Mouse (Mus musculus): ENCODE measurements around the gene Pgm2. TPM values are rescaled to one million over a fixed set of nuclear protein-coding genes. Genes with fewer than 3 reads are reported as not detected.

The Pgm2 gene
- polyA plus RNA-seq, 1 experiment from 2014 or later = 34.4 TPM

GRCm38 (mm10) chr5:64140202-64140601 lies 47.5 kb downstream of the Pgm2 start:
- Histone ChIP-seq H3K27ac (ENCODE audit: low read length) (no peak overlapping the region), H3K36me3 (ENCODE audit: control insufficient read depth, insufficient read depth, low read length) (no peaks in the 10 kb centered on the region), H3K4me3 (ENCODE audit: low read depth, low read length) (no peak overlapping the region), H3K27me3 (ENCODE audit: control insufficient read depth, insufficient read depth, low read length) (no peaks in the 10 kb centered on the region), H3K9me3 (ENCODE audit: control insufficient read depth, low read depth, low read length) (no peaks in the 10 kb centered on the region), H3K4me2 (replicated peaks; ENCODE audit: low read depth, low read length) (no peak overlapping the region), H3K9ac (replicated peaks; ENCODE audit: low read depth, low read length) (no peak overlapping the region), H3K4me1 (ENCODE audit: control insufficient read depth, insufficient read depth, low read length) (no peaks in the 10 kb centered on the region)
- ATAC-seq (ENCODE audit: insufficient number of reproducible peaks, insufficient read depth, low FRiP score, low read depth) = no peak
- WGBS = 75% methylated on average over 3 of the region's 3 CpGs

- H3K4me2 ChIP-seq (replicated peaks; ENCODE audit: low read depth, low read length) = no peak overlapping the region
- H3K36me3 ChIP-seq (ENCODE audit: control insufficient read depth, insufficient read depth, low read length) = no peaks in the 10 kb centered on the region
- ATAC-seq (ENCODE audit: insufficient number of reproducible peaks, insufficient read depth, low FRiP score, low read depth) = no peak
- H3K27me3 ChIP-seq (ENCODE audit: control insufficient read depth, insufficient read depth, low read length) = no peaks in the 10 kb centered on the region
- no peak overlapping the region for H3K9ac ChIP-seq (replicated peaks; ENCODE audit: low read depth, low read length)
- H3K4me3 ChIP-seq (ENCODE audit: low read depth, low read length) = no peak overlapping the region
- H3K27ac ChIP-seq (ENCODE audit: low read length) = no peak overlapping the region
- no peaks in the 10 kb centered on the region for H3K4me1 ChIP-seq (ENCODE audit: control insufficient read depth, insufficient read depth, low read length)
- 76% methylated on average over 5 of the region's 5 CpGs for WGBS
- no peaks in the 10 kb centered on the region for H3K9me3 ChIP-seq (ENCODE audit: control insufficient read depth, low read depth, low read length)
These were observed 51.6 kb downstream of the Pgm2 start for GRCm38 (mm10) chr5:64144315-64144714.

GRCm38 (mm10) chr5:64146384-64147005 lies 53.7 kb downstream of the Pgm2 start:
- Histone ChIP-seq H3K9ac (replicated peaks; ENCODE audit: low read depth, low read length) (no peak overlapping the region), H3K4me1 (ENCODE audit: control insufficient read depth, insufficient read depth, low read length) (0 out of 2 replicates have a peak, but pooled peaks cover 2% of the 10 kb centered on the region), H3K27ac (ENCODE audit: low read length) (no peak overlapping the region), H3K36me3 (ENCODE audit: control insufficient read depth, insufficient read depth, low read length) (no peaks in the 10 kb centered on the region), H3K27me3 (ENCODE audit: control insufficient read depth, insufficient read depth, low read length) (no peaks in the 10 kb centered on the region), H3K4me2 (replicated peaks; ENCODE audit: low read depth, low read length) (no peak overlapping the region), H3K4me3 (ENCODE audit: low read depth, low read length) (no peak overlapping the region), H3K9me3 (ENCODE audit: control insufficient read depth, low read depth, low read length) (no peaks in the 10 kb centered on the region)
- ATAC-seq (ENCODE audit: insufficient number of reproducible peaks, insufficient read depth, low FRiP score, low read depth) = no peak
- 73% methylated on average over 10 of the region's 10 CpGs for WGBS

- no peak overlapping the region for H3K27ac ChIP-seq (ENCODE audit: low read length)
- WGBS = 19% methylated on average over 17 of the region's 17 CpGs
- H3K9ac ChIP-seq (replicated peaks; ENCODE audit: low read depth, low read length) = no peak overlapping the region
- no peaks in the 10 kb centered on the region for H3K27me3 ChIP-seq (ENCODE audit: control insufficient read depth, insufficient read depth, low read length)
- no peaks in the 10 kb centered on the region for H3K36me3 ChIP-seq (ENCODE audit: control insufficient read depth, insufficient read depth, low read length)
- H3K4me2 ChIP-seq (replicated peaks; ENCODE audit: low read depth, low read length) = peak overlapping the region; percentile 37
- ATAC-seq (ENCODE audit: insufficient number of reproducible peaks, insufficient read depth, low FRiP score, low read depth) = peak; percentile 65
- H3K9me3 ChIP-seq (ENCODE audit: control insufficient read depth, low read depth, low read length) = no peaks in the 10 kb centered on the region
- H3K4me1 ChIP-seq (ENCODE audit: control insufficient read depth, insufficient read depth, low read length) = 0 out of 2 replicates have a peak, but pooled peaks cover 2% of the 10 kb centered on the region
- H3K4me3 ChIP-seq (ENCODE audit: low read depth, low read length) = peak overlapping the region; percentile 5; the same call in 1 of the 2 replicates
These were observed 56.7 kb downstream of the Pgm2 start for GRCm38 (mm10) chr5:64149184-64150127.

- 85% methylated on average over 1 of the region's 1 CpGs for WGBS
- Histone ChIP-seq H3K27ac (ENCODE audit: low read length) (no peak overlapping the region), H3K9ac (replicated peaks; ENCODE audit: low read depth, low read length) (no peak overlapping the region), H3K27me3 (ENCODE audit: control insufficient read depth, insufficient read depth, low read length) (no peaks in the 10 kb centered on the region), H3K4me1 (ENCODE audit: control insufficient read depth, insufficient read depth, low read length) (0 out of 2 replicates have a peak, but pooled peaks cover 6% of the 10 kb centered on the region), H3K4me2 (replicated peaks; ENCODE audit: low read depth, low read length) (no peak overlapping the region), H3K36me3 (ENCODE audit: control insufficient read depth, insufficient read depth, low read length) (no peaks in the 10 kb centered on the region), H3K9me3 (ENCODE audit: control insufficient read depth, low read depth, low read length) (no peaks in the 10 kb centered on the region), H3K4me3 (ENCODE audit: low read depth, low read length) (no peak overlapping the region)
- no peak for ATAC-seq (ENCODE audit: insufficient number of reproducible peaks, insufficient read depth, low FRiP score, low read depth)
These were observed 60.6 kb downstream of the Pgm2 start for GRCm38 (mm10) chr5:64153319-64153718.

- no peaks in the 10 kb centered on the region for H3K36me3 ChIP-seq (ENCODE audit: control insufficient read depth, insufficient read depth, low read length)
- H3K27me3 ChIP-seq (ENCODE audit: control insufficient read depth, insufficient read depth, low read length) = 0 out of 2 replicates have a peak, but pooled peaks cover 3% of the 10 kb centered on the region
- WGBS = 14% methylated on average over 11 of the region's 11 CpGs
- ATAC-seq (ENCODE audit: insufficient number of reproducible peaks, insufficient read depth, low FRiP score, low read depth) = peak; percentile 74; the same call in 1 of the 2 replicates
- 0 out of 2 replicates have a peak within 1 kb of the TSS, but pooled peaks have one; percentile 18 for H3K9ac ChIP-seq (replicated peaks; ENCODE audit: low read depth, low read length)
- H3K9me3 ChIP-seq (ENCODE audit: control insufficient read depth, low read depth, low read length) = no peaks in the 10 kb centered on the region
- no peak within 1 kb of the TSS for H3K4me3 ChIP-seq (ENCODE audit: low read depth, low read length)
- 0 out of 2 replicates have a peak, but pooled peaks cover 7% of the 10 kb centered on the region for H3K4me1 ChIP-seq (ENCODE audit: control insufficient read depth, insufficient read depth, low read length)
- H3K27ac ChIP-seq (ENCODE audit: low read length) = peak within 1 kb of the TSS; percentile 89
- peak within 1 kb of the TSS; percentile 28 for H3K4me2 ChIP-seq (replicated peaks; ENCODE audit: low read depth, low read length)
These were observed 63.3 kb downstream of the Pgm2 start, which contains the start of gene Tbc1d1 for GRCm38 (mm10) chr5:64155861-64156550. Tbc1d1 (plus strand) TSS chr5:64156305.

- Histone ChIP-seq H3K9ac (replicated peaks; ENCODE audit: low read depth, low read length) (0 out of 2 replicates have a peak overlapping the region, but pooled peaks have one; percentile 18), H3K27me3 (ENCODE audit: control insufficient read depth, insufficient read depth, low read length) (0 out of 2 replicates have a peak, but pooled peaks cover 3% of the 10 kb centered on the region), H3K4me2 (replicated peaks; ENCODE audit: low read depth, low read length) (peak overlapping the region; percentile 28), H3K4me3 (ENCODE audit: low read depth, low read length) (no peak overlapping the region), H3K36me3 (ENCODE audit: control insufficient read depth, insufficient read depth, low read length) (no peaks in the 10 kb centered on the region), H3K9me3 (ENCODE audit: control insufficient read depth, low read depth, low read length) (no peaks in the 10 kb centered on the region), H3K27ac (ENCODE audit: low read length) (peak overlapping the region; percentile 89), H3K4me1 (ENCODE audit: control insufficient read depth, insufficient read depth, low read length) (peaks cover 7% of the 10 kb centered on the region; the same call in 1 of the 2 replicates)
- ATAC-seq (ENCODE audit: insufficient number of reproducible peaks, insufficient read depth, low FRiP score, low read depth) = no peak
- 20% methylated on average over 4 of the region's 4 CpGs for WGBS
These were observed 63.8 kb downstream of the Pgm2 start for GRCm38 (mm10) chr5:64156579-64156978.

- H3K9ac ChIP-seq (replicated peaks; ENCODE audit: low read depth, low read length) = no peak overlapping the region
- 0 out of 2 replicates have a peak overlapping the region, but pooled peaks have one; percentile 33 for H3K27ac ChIP-seq (ENCODE audit: low read length)
- no peaks in the 10 kb centered on the region for H3K36me3 ChIP-seq (ENCODE audit: control insufficient read depth, insufficient read depth, low read length)
- H3K4me3 ChIP-seq (ENCODE audit: low read depth, low read length) = no peak overlapping the region
- peaks cover 7% of the 10 kb centered on the region; the same call in 1 of the 2 replicates for H3K4me1 ChIP-seq (ENCODE audit: control insufficient read depth, insufficient read depth, low read length)
- ATAC-seq (ENCODE audit: insufficient number of reproducible peaks, insufficient read depth, low FRiP score, low read depth) = no peak
- no peaks in the 10 kb centered on the region for H3K9me3 ChIP-seq (ENCODE audit: control insufficient read depth, low read depth, low read length)
- 0 out of 2 replicates have a peak, but pooled peaks cover 3% of the 10 kb centered on the region for H3K27me3 ChIP-seq (ENCODE audit: control insufficient read depth, insufficient read depth, low read length)
- no peak overlapping the region for H3K4me2 ChIP-seq (replicated peaks; ENCODE audit: low read depth, low read length)
- WGBS = 53% methylated on average over 1 of the region's 1 CpGs
These were observed 65.2 kb downstream of the Pgm2 start for GRCm38 (mm10) chr5:64157926-64158325.
